Mouse (Mus musculus) spleen, adult 2 months (tissue): ENCODE measurements at regions not wholly inside any gene's neighbourhood (a gene's known extent, or its start where the extent isn't known, plus 50 kb on each side); places are given as distances from the start of the nearest gene placed in this dataset.

Experiments
- CTCF ChIP-seq: fragments of 200-500 bp; IDR thresholded peaks from 2 replicates; pipeline ENCODE4 v1.5.1; 2011; ENCODE audit warnings: mild to moderate bottlenecking, inconsistent platforms; ENCODE audit not compliant: insufficient read depth, insufficient read length, insufficient replicate concordance; ENCODE audit errors: extremely low read depth
- POLR2A ChIP-seq: fragments of 200-500 bp; IDR thresholded peaks from 2 replicates; pipeline ENCODE4 v1.6.1; 2011; ENCODE audit warnings: low read depth, low read length, inconsistent platforms

- TF ChIP-seq CTCF, result no peak
- no peak for TF ChIP-seq POLR2A
These were observed 182.2 kb downstream of the 9530068E07Rik start for GRCm38 (mm10) chr11:52578471-52578870.
